Mouse (Mus musculus) limb, embryonic 13.5 days (tissue): Measurements from ENCODE around the gene Irf2. TPM values are rescaled to one million over a fixed set of nuclear protein-coding genes. Genes with fewer than 3 reads are reported as not detected.
A peak's percentile ranks its signal among the peaks of the same experiment; 100 is the strongest.

Source experiments
- ATAC-seq: fragments of 200-750 bp; cut with Nextera tagmentation; 2 replicates; pipeline ENCODE4 v1.8.0; 2017; ENCODE audit warnings: low read depth, moderate number of reproducible peaks, moderate TSS enrichment; ENCODE audit not compliant: low FRiP score
- H3K27ac ChIP-seq: fragments of 300-500 bp; sonication (generic); 2 replicates; pipeline ENCODE4 v1.5.1; 2015; ENCODE audit warnings: inconsistent platforms, mild to moderate bottlenecking, moderate library complexity
- H3K27me3 ChIP-seq: fragments of 300-500 bp; sonication (generic); 2 replicates; pipeline ENCODE4 v1.6.1; 2015; ENCODE audit warnings: mild to moderate bottlenecking, inconsistent platforms
- H3K36me3 ChIP-seq: fragments of 300-500 bp; sonication (generic); 2 replicates; pipeline ENCODE4 v1.6.1; 2015; ENCODE audit warnings: inconsistent platforms, mild to moderate bottlenecking, moderate library complexity
- H3K4me1 ChIP-seq: fragments of 300-500 bp; sonication (generic); 2 replicates; pipeline ENCODE4 v1.6.1; 2015; ENCODE audit warnings: inconsistent platforms
- H3K4me2 ChIP-seq: fragments of 300-500 bp; sonication (generic); replicated peaks from 2 replicates; pipeline ENCODE4 v1.6.1; 2015; ENCODE audit warnings: inconsistent platforms, mild to moderate bottlenecking, moderate library complexity
- H3K4me3 ChIP-seq: fragments of 300-500 bp; sonication (generic); 2 replicates; pipeline ENCODE4 v1.5.1; 2015; ENCODE audit warnings: moderate library complexity, mild to moderate bottlenecking, inconsistent platforms
- H3K9ac ChIP-seq: fragments of 300-500 bp; sonication (generic); 2 replicates; pipeline ENCODE4 v1.6.1; 2015; ENCODE audit warnings: mild to moderate bottlenecking, inconsistent platforms
- H3K9me3 ChIP-seq: fragments of 300-500 bp; sonication (generic); 2 replicates; pipeline ENCODE4 v1.6.1; 2016; ENCODE audit warnings: inconsistent platforms
- WGBS: fragments of 180-500 bp; shearing (Covaris S2); methylation state at CpG from one replicate; pipeline ENCODE4 v1.1.7; 2015; 5-methylcytosine and 5-hydroxymethylcytosine counted together
- polyA plus RNA-seq: library from polyadenylated mRNA; unstranded; fragments of >200 nt; fragmentation: Nextera tagmentation; extraction: Ambion mirVana; gene quantifications from 2 replicates; pipeline ENCODE4 v1.2.1, GENCODE M21; 2015

The Irf2 gene
- polyA plus RNA-seq, 1 experiment from 2014 or later: 19.6 TPM

DNA sequence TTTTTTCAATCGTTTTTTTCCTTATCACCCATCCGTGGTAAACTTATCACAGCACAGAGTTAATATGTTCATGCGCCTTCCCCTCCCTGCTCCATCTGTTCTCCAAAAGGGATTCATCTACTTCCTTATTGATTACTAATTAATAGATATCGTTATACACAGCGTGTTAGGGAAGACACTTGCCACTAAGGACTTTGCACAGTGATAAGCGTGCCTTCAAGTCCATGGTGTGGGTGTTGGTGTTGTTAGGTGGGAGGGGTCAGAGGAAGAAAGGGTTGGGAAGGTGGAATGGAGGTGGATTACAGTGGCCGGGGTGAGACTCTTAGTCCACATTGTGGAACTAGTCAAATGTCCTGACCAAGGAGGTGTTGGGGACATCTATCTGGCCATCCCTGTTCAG, 21.2 kb downstream of the Irf2 start:
- no peak for ATAC-seq
- H3K27ac ChIP-seq: no peak overlapping the region
- H3K27me3 ChIP-seq: no peaks in the 10 kb centered on the region
- peaks cover 6% of the 10 kb centered on the region; the same call in 1 of the 2 replicates for H3K4me1 ChIP-seq
- no peak overlapping the region for H3K4me3 ChIP-seq
- H3K9me3 ChIP-seq: no peaks in the 10 kb centered on the region
- H3K9ac ChIP-seq: no peak overlapping the region
- no peak overlapping the region for H3K4me2 ChIP-seq
- WGBS: 92% methylated on average over 7 of the region's 7 CpGs
- H3K36me3 ChIP-seq: peaks cover 3% of the 10 kb centered on the region; the same call in 1 of the 2 replicates

DNA sequence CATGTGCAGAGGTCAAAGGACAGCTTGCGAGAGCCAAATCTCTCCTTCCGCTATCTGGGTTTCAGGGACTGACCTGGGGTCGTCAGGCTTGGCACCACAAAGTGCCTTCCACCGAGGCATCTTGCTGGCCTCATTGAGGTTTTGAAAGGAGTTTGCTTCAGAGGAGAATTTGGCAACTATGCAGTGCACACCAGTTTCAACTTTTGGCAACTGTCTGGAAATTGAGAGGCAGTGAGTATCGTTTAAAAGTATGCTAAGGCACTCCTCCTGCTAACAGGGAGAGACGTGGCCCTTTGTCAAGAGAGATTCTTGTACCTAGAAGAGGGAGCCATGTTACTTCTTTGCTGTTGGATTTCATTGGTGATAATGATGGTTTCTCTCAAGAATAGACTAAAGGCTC, 21.9 kb downstream of the Irf2 start:
- H3K4me3 ChIP-seq: no peak overlapping the region
- peaks cover 3% of the 10 kb centered on the region; the same call in 1 of the 2 replicates for H3K36me3 ChIP-seq
- 87% methylated on average over 6 of the region's 6 CpGs for WGBS
- H3K9ac ChIP-seq: no peak overlapping the region
- peaks cover 9% of the 10 kb centered on the region for H3K4me1 ChIP-seq
- no peaks in the 10 kb centered on the region for H3K27me3 ChIP-seq
- no peaks in the 10 kb centered on the region for H3K9me3 ChIP-seq
- ATAC-seq: no peak
- no peak overlapping the region for H3K4me2 ChIP-seq
- no peak overlapping the region for H3K27ac ChIP-seq

DNA sequence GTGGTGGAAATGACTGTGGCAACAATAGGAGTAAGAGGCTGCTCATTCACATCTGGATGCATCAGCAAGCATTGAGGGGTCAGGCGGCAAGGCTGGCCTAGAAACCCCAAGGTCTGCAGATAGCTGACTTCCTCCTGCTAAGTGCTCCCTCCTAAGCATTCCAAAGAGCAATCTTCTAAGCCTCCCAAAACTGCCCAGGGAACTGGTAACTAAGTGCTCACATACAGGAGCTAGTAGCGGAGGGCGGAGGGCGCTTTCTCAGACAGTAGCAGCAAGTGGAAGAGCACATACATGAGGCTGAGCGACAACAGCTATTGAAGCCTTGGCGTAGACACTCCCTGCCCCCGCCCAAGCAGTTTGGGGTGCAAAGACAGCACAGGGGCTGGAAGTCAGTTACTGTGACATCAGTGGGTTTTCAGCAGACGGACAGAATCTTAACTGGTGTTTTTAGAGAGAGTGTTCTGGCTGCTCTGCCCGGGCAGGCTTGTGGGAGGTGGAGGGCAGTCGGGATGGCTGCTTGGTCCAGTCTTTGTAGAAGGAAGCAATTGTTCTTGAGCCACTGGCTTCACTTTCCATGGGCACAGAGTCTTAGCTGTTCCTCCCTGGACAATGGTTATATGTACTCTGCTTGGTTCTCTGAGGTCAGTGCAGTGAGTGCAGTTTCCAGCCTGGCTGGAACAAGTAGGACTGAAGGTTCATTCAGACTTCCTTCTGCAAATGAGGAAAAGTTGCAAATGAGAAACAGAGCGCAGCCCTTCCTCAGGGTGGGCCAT, 30.1 kb downstream of the Irf2 start:
- ATAC-seq: no peak
- Histone ChIP-seq H3K4me3 (no peak overlapping the region), H3K36me3 (no peaks in the 10 kb centered on the region; the same call in 1 of the 2 replicates), H3K9me3 (no peaks in the 10 kb centered on the region), H3K27ac (peak overlapping the region; percentile 61; the same call in 1 of the 2 replicates), H3K4me2 (no peak overlapping the region), H3K9ac (no peak overlapping the region), H3K27me3 (no peaks in the 10 kb centered on the region), H3K4me1 (peaks cover 27% of the 10 kb centered on the region)
- 71% methylated on average over 11 of the region's 11 CpGs for WGBS

DNA sequence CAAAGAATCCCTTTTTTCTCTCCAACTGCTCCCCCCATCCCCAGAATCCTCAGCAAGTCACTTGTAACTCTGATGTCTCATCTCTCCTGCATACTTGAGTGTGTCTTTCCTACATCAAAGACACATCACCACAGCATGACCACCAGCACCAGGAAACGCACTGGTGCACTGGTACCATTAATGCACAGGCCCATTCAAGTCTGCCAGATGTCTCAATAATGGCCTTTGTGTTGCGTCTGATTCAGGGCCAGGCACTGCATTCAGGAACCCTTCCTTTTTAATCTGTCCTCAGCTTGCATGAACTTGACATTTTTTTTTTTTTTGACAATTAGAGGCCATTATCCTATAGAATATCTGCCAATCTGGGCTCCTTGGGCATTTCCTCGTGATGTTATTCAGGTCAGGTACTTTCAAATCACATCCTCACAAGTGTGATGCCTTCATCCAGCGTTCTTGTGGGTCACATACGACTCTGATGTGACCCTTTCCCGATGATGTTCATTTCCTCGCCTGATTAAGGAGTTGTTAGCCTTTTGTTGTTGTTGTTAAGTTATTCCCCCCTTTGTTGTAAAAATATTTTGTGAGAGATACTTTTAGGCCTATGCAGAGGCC, 31.5 kb downstream of the Irf2 start:
- no peak overlapping the region for H3K4me3 ChIP-seq
- H3K4me1 ChIP-seq: peaks cover 27% of the 10 kb centered on the region
- H3K27ac ChIP-seq: no peak overlapping the region
- no peaks in the 10 kb centered on the region; the same call in 1 of the 2 replicates for H3K36me3 ChIP-seq
- no peak for ATAC-seq
- H3K9me3 ChIP-seq: no peaks in the 10 kb centered on the region
- no peaks in the 10 kb centered on the region for H3K27me3 ChIP-seq
- 70% methylated on average over 7 of the region's 7 CpGs for WGBS
- H3K4me2 ChIP-seq: no peak overlapping the region
- no peak overlapping the region for H3K9ac ChIP-seq

DNA sequence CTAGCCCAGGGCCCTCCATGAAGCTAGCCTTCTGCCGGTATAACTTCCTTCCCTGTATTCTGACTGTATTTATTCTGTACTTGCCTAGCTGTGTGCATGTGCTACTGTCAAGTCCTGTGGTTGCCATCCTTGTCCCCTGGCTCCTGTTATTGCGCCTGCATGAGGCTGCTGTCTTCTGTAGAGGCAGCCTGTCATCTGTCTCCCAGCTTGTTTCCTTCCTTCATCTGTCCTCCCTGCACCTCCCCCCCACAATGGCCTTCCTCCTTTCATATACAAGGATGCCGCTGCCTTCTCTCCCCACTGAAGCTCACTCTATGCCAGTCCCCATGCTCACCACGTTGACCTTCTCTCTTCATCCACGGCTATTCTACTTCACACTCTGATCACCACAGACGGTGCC, 33.3 kb downstream of the Irf2 start:
- no peaks in the 10 kb centered on the region; the same call in 1 of the 2 replicates for H3K36me3 ChIP-seq
- no peaks in the 10 kb centered on the region for H3K9me3 ChIP-seq
- ATAC-seq: no peak
- H3K27ac ChIP-seq: no peak overlapping the region
- H3K9ac ChIP-seq: no peak overlapping the region
- no peak overlapping the region for H3K4me2 ChIP-seq
- 89% methylated on average over 6 of the region's 6 CpGs for whole genome bisulfite sequencing
- peaks cover 19% of the 10 kb centered on the region for H3K4me1 ChIP-seq
- H3K4me3 ChIP-seq: no peak overlapping the region
- H3K27me3 ChIP-seq: no peaks in the 10 kb centered on the region

DNA sequence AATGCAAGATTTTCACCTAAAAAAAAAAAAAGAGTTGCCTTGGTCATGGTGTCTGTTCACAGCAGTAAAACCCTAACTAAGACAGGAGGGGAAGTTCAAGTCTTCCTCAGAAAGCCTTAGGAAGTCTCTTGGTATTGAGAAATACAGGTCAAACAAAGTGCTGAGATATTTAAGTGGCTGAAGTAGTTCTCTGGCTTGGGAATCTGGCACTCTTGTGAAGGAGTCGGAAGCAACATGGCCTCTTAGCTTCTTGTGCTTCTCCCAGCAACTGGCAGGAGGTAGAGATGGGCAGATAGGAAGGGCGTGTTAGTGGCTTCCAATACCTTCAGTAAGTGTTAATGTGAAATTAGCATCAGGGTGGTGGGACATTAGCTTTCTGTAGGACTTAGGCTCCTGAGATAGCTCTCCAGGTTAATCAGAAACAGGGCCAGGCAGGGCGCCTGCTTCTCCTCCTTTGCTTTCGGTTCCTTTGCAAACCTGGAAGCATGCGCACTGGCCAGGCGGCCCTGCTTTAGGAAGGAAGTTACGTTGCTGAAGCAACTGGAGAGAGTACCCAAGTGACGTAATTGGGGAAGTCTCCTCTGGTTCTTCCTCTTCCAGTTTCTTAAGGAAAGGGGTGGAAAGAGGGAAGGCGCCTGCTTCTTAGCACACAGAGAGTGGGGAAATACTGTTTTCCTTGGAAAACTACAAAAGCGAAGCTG, 38.4 kb downstream of the Irf2 start:
- no peak overlapping the region for H3K9ac ChIP-seq
- H3K27ac ChIP-seq: no peak overlapping the region
- ATAC-seq: no peak
- 0 out of 2 replicates have a peak, but pooled peaks cover 3% of the 10 kb centered on the region for H3K9me3 ChIP-seq
- peaks cover 11% of the 10 kb centered on the region for H3K36me3 ChIP-seq
- H3K4me3 ChIP-seq: no peak overlapping the region
- WGBS: 84% methylated on average over 10 of the region's 10 CpGs
- no peak overlapping the region for H3K4me2 ChIP-seq
- H3K27me3 ChIP-seq: no peaks in the 10 kb centered on the region
- H3K4me1 ChIP-seq: peaks cover 5% of the 10 kb centered on the region; the same call in 1 of the 2 replicates

DNA sequence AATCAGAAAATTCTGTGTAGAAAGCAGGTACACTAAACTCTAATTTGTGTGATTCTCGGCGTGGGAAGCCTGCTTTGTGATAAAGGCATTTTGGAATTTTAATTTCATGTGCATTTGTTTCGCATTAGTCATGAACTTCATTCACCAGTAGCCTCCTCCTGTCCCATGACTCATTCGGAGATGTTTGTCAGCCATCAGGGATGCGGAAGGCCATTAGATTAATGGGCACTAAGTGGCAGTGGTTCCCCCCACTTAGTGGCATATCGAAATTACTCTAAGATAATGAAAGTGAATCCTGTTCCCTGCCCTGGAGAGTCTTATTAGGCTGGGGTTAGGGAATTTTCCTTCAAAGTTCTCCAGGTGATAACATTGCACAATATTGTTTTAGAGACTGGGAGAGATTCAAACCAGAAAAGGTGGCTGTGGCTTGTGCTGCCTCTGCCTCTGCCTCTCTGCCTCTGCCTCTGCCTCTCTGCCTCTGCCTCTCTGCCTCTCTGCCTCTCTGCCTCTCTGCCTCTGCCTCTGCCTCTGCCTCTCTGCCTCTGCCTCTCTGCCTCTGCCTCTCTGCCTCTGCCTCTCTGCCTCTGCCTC, 41.6 kb downstream of the Irf2 start:
- 77% methylated on average over 6 of the region's 6 CpGs for WGBS
- Histone ChIP-seq H3K36me3 (peaks cover 11% of the 10 kb centered on the region), H3K4me3 (no peak overlapping the region), H3K9me3 (0 out of 2 replicates have a peak, but pooled peaks cover 3% of the 10 kb centered on the region), H3K4me1 (peaks cover 8% of the 10 kb centered on the region; the same call in 1 of the 2 replicates), H3K27ac (no peak overlapping the region), H3K27me3 (no peaks in the 10 kb centered on the region), H3K4me2 (no peak overlapping the region), H3K9ac (no peak overlapping the region)
- no peak for ATAC-seq

DNA sequence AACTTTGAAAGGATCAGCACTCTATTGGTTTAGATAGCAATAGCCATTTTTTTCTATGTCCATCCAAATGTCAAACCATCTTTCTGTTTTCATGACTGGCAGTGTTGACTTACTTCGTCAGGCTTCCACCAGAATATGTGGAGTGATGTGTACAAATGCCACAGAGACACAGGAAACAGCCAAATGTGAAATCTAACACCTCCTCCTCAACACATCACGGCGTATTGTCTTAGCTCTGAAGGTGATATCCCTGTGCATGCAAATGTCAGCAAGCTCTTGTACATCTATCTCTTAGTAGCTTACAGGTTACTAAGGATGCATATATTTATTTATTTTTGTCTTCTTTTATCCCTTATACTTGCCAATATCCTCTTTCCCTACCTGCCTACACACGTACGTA, 42.7 kb downstream of the Irf2 start:
- Histone ChIP-seq H3K9ac (no peak overlapping the region), H3K4me2 (no peak overlapping the region), H3K4me3 (no peak overlapping the region), H3K4me1 (peaks cover 8% of the 10 kb centered on the region; the same call in 1 of the 2 replicates), H3K27ac (no peak overlapping the region), H3K36me3 (peaks cover 11% of the 10 kb centered on the region), H3K27me3 (no peaks in the 10 kb centered on the region), H3K9me3 (0 out of 2 replicates have a peak, but pooled peaks cover 3% of the 10 kb centered on the region)
- ATAC-seq: no peak
- WGBS: 91% methylated on average over 5 of the region's 5 CpGs

DNA sequence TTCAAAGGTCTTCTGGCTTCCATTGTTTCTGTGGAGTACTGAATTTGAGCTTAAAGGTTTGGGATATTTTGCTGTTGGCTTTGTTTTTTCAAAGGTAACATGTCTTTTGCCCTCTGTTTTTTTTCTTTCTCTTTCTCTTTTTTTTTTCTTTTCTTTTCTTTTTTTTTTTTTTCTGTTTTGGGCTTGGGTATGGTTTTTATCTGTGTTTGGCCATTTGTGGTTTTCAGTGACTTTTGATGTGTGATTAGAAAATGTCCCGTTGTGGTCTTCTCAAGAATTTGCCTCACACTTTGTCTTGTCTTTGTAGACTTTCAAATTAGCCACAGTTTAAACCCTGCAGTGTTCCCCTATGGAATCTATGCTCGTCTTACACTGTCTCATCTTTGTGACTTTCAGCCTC, 45.5 kb downstream of the Irf2 start:
- 70% methylated on average over 2 of the region's 2 CpGs for WGBS
- peaks cover 3% of the 10 kb centered on the region; the same call in 1 of the 2 replicates for H3K4me1 ChIP-seq
- H3K4me3 ChIP-seq: no peak overlapping the region
- H3K27me3 ChIP-seq: no peaks in the 10 kb centered on the region
- no peak overlapping the region for H3K27ac ChIP-seq
- no peak overlapping the region for H3K4me2 ChIP-seq
- ATAC-seq: no peak
- 0 out of 2 replicates have a peak, but pooled peaks cover 3% of the 10 kb centered on the region for H3K9me3 ChIP-seq
- no peak overlapping the region for H3K9ac ChIP-seq
- peaks cover 11% of the 10 kb centered on the region for H3K36me3 ChIP-seq

DNA sequence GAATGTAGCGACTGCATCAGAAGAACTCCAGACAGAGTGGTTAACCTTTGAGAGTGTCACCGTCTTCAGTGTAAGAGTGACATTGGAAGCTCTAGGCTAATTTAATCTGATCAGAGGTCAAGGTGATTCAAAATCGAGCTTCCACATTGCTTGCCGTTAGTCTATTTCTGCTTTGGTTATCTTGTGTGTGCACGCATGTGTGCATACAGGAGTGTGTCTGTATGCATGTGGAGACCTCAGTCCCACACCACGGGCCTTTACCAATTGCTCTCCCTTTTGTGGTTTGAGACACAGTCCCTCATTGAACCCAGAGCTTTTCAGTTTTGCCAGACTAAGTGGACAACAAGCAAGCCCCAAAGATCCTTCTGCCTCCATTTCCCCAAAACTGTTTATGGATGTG, 46.4 kb downstream of the Irf2 start:
- no peak for ATAC-seq
- Histone ChIP-seq H3K9ac (no peak overlapping the region), H3K27me3 (no peaks in the 10 kb centered on the region), H3K27ac (no peak overlapping the region), H3K9me3 (0 out of 2 replicates have a peak, but pooled peaks cover 3% of the 10 kb centered on the region), H3K36me3 (peaks cover 6% of the 10 kb centered on the region; the same call in 1 of the 2 replicates), H3K4me2 (no peak overlapping the region), H3K4me1 (peaks cover 3% of the 10 kb centered on the region; the same call in 1 of the 2 replicates), H3K4me3 (no peak overlapping the region)
- 80% methylated on average over 6 of the region's 6 CpGs for WGBS

DNA sequence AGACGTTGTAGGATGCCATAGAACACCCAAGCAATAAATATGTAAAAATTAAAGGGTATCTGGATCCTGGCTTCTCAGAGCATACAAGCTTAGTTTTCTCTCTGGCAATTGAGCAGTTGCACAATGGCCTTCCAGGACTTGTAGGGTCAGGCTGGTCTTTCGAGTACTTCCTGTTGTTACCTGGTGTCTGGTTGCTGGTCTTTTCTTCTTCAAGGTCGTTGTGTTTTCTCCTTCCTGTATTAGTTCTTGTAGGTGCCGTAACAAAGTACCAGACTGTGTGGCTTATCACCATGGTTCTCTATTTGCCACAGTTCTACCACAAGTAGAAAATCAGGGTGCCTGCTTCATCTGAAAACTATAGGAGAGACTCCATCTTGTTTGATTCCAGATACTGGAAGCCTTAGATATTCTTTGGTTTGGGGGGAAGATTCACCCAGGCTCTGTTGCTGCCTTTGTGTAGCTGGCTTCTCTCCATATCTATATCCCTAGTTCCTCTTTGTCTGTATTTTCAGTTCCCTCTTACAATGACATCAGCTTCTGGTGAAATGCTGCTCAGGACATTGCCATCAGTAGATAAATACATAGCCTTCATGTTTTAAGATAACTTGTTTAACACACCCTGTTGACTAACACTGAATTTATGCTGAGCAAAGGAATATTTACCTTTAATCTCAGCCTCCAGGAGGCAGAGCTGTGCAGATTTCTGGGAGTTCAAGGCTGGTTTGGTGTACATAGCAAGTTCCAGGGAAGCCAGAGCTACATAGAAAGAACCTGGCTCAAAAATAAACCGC, 49.8 kb downstream of the Irf2 start:
- WGBS: 91% methylated on average over 5 of the region's 5 CpGs
- Histone ChIP-seq H3K4me1 (no peaks in the 10 kb centered on the region; the same call in 1 of the 2 replicates), H3K27me3 (no peaks in the 10 kb centered on the region), H3K36me3 (peaks cover 9% of the 10 kb centered on the region), H3K27ac (no peak overlapping the region), H3K4me3 (no peak overlapping the region), H3K4me2 (no peak overlapping the region), H3K9ac (no peak overlapping the region), H3K9me3 (no peaks in the 10 kb centered on the region)
- ATAC-seq: no peak
